Mouse (Mus musculus): Measurements from ENCODE around the gene Rbl2.

DNA sequence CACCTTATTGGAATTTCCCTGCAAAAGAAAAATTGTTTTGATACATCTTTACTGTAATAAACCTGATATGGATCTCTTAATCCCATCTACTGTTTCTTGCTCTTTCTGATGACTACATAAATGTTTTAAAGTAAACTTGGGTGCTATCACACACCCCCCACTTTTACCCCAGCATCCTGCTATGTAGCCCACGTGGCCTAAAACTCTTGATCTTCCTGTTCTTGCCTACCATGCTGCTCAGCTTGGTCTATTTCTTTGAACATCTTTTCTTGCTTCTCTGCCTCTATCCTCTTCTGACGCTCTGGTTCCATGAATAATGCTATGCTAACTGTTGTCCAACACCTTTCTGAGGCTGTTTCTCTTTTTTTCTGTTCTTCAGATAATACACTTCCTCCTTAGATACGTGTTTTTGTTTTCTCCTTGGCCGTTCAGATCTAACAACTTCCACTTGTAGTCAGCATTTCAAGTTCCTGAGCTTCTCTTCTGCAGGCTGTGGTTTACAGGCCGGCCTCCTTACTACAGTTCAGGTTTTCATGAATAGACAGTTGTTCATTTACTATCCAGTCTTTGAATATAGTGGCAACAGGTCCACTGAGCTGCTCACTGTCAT, 42.1 kb downstream of the Rbl2 start:
- no peak for TF ChIP-seq NANOG (IDR thresholded peaks at IDR 0.05; ENCODE audit: borderline replicate concordance, low read length)
- TF ChIP-seq CTCF (conservative IDR thresholded peaks at IDR 0.05; ENCODE audit: low read length) = no peak
- TF ChIP-seq POU5F1 (IDR thresholded peaks at IDR 0.05; ENCODE audit: borderline replicate concordance, low read length) = no peak

Data from E14TG2a.4 (cell line).